Mouse (Mus musculus) limb, embryonic 12.5 days (tissue): Measurements from ENCODE around the gene Frem1. TPM values are rescaled to one million over a fixed set of nuclear protein-coding genes. Genes with fewer than 3 reads are reported as not detected.

Experiments used
- ATAC-seq: fragments of 200-750 bp; cut with Nextera tagmentation; 2 replicates; pipeline ENCODE4 v1.8.0; 2017; ENCODE audit warnings: low read depth, moderate TSS enrichment; ENCODE audit not compliant: insufficient number of reproducible peaks, insufficient read depth, low FRiP score, low TSS enrichment
- H3K27ac ChIP-seq: fragments of 300-500 bp; sonication (generic); 2 replicates; pipeline ENCODE4 v1.5.1; 2016; ENCODE audit warnings: mild to moderate bottlenecking, moderate library complexity
- H3K27me3 ChIP-seq: fragments of 300-500 bp; sonication (generic); 2 replicates; pipeline ENCODE4 v1.6.1; 2016; ENCODE audit warnings: mild to moderate bottlenecking, moderate library complexity
- H3K36me3 ChIP-seq: fragments of 300-500 bp; sonication (generic); 2 replicates; pipeline ENCODE4 v1.6.1; 2016; ENCODE audit warnings: mild to moderate bottlenecking, moderate library complexity
- H3K4me1 ChIP-seq: fragments of 300-500 bp; sonication (generic); replicated peaks from 2 replicates; pipeline ENCODE4 v1.6.1; 2016
- H3K4me2 ChIP-seq: fragments of 300-500 bp; sonication (generic); 2 replicates; pipeline ENCODE4 v1.6.1; 2016; ENCODE audit warnings: mild to moderate bottlenecking, moderate library complexity
- H3K4me3 ChIP-seq: fragments of 300-500 bp; sonication (generic); replicated peaks from 2 replicates; pipeline ENCODE4 v1.5.1; 2016; ENCODE audit warnings: mild to moderate bottlenecking
- H3K9ac ChIP-seq: fragments of 300-500 bp; sonication (generic); replicated peaks from 2 replicates; pipeline ENCODE4 v1.6.1; 2016; ENCODE audit warnings: mild to moderate bottlenecking, moderate library complexity
- H3K9me3 ChIP-seq: fragments of 300-500 bp; sonication (generic); 2 replicates; pipeline ENCODE4 v1.6.1; 2016; ENCODE audit warnings: mild to moderate bottlenecking, moderate library complexity
- whole genome bisulfite sequencing: fragments of 180-500 bp; shearing (Covaris S2); methylation state at CpG from one replicate; pipeline ENCODE4 v1.1.7; 2016; 5-methylcytosine and 5-hydroxymethylcytosine counted together
- polyA plus RNA-seq: library from polyadenylated mRNA; unstranded; fragments of >200 nt; fragmentation: Nextera tagmentation; extraction: Ambion mirVana; gene quantifications from 2 replicates; pipeline ENCODE4 v1.2.1, GENCODE M21; 2016

Gene Frem1
- polyA plus RNA-seq, 1 experiment from 2014 or later, result 8.9 TPM

- Histone ChIP-seq H3K9ac (no peak overlapping the region), H3K4me3 (no peak overlapping the region), H3K4me2 (peak overlapping the region; percentile 30), H3K9me3 (no peaks in the 10 kb centered on the region), H3K36me3 (no peaks in the 10 kb centered on the region), H3K27ac (peak overlapping the region; percentile 71), H3K27me3 (no peaks in the 10 kb centered on the region), H3K4me1 (peaks cover 25% of the 10 kb centered on the region)
- 0 out of 2 replicates have a peak, but pooled peaks have one; percentile 47 for ATAC-seq
- 20% methylated on average over 15 of the region's 15 CpGs for WGBS
Measured at GRCm38 (mm10) chr4:83020759-83021555, 31.2 kb downstream of the Frem1 start.

GRCm38 (mm10) chr4:83018111-83019105 lies 33.7 kb downstream of the Frem1 start:
- Histone ChIP-seq H3K4me3 (no peak overlapping the region), H3K9ac (no peak overlapping the region), H3K9me3 (no peaks in the 10 kb centered on the region), H3K4me1 (peaks cover 25% of the 10 kb centered on the region), H3K27ac (no peak overlapping the region), H3K27me3 (no peaks in the 10 kb centered on the region), H3K4me2 (no peak overlapping the region), H3K36me3 (peaks cover 5% of the 10 kb centered on the region; the same call in 1 of the 2 replicates)
- ATAC-seq, result no peak
- WGBS, result 35% methylated on average over 8 of the region's 8 CpGs

- H3K27me3 ChIP-seq, result no peaks in the 10 kb centered on the region
- H3K4me2 ChIP-seq, result no peak overlapping the region
- H3K9ac ChIP-seq, result no peak overlapping the region
- peaks cover 4% of the 10 kb centered on the region; the same call in 1 of the 2 replicates for H3K4me1 ChIP-seq
- 78% methylated on average over 2 of the region's 2 CpGs for WGBS
- H3K9me3 ChIP-seq, result no peaks in the 10 kb centered on the region
- peaks cover 18% of the 10 kb centered on the region; the same call in 1 of the 2 replicates for H3K36me3 ChIP-seq
- H3K4me3 ChIP-seq, result no peak overlapping the region
- no peak for ATAC-seq
- no peak overlapping the region for H3K27ac ChIP-seq
Measured at GRCm38 (mm10) chr4:83014538-83014937, 37.6 kb downstream of the Frem1 start.

GRCm38 (mm10) chr4:83004086-83004485 lies 48.1 kb downstream of the Frem1 start:
- Histone ChIP-seq H3K4me1 (no peaks in the 10 kb centered on the region), H3K27ac (no peak overlapping the region), H3K4me3 (no peak overlapping the region), H3K9me3 (no peaks in the 10 kb centered on the region), H3K27me3 (no peaks in the 10 kb centered on the region), H3K4me2 (no peak overlapping the region), H3K36me3 (peaks cover 47% of the 10 kb centered on the region), H3K9ac (no peak overlapping the region)
- ATAC-seq, result no peak
- WGBS, result 83% methylated on average over 5 of the region's 5 CpGs

- Histone ChIP-seq H3K4me2 (no peak overlapping the region), H3K9ac (no peak overlapping the region), H3K36me3 (peaks cover 10% of the 10 kb centered on the region), H3K9me3 (no peaks in the 10 kb centered on the region), H3K4me1 (no peaks in the 10 kb centered on the region), H3K27me3 (no peaks in the 10 kb centered on the region), H3K27ac (no peak overlapping the region), H3K4me3 (no peak overlapping the region)
- WGBS, result 91% methylated on average over 3 of the region's 3 CpGs
- ATAC-seq, result no peak
Measured at GRCm38 (mm10) chr4:82992042-82992441, 60.1 kb downstream of the Frem1 start.

GRCm38 (mm10) chr4:82990973-82991695 lies 61.0 kb downstream of the Frem1 start:
- Histone ChIP-seq H3K4me1 (no peaks in the 10 kb centered on the region), H3K27me3 (no peaks in the 10 kb centered on the region), H3K9me3 (no peaks in the 10 kb centered on the region), H3K27ac (no peak overlapping the region), H3K4me2 (no peak overlapping the region), H3K9ac (no peak overlapping the region), H3K4me3 (no peak overlapping the region), H3K36me3 (peaks cover 11% of the 10 kb centered on the region)
- 87% methylated on average over 7 of the region's 7 CpGs for WGBS
- ATAC-seq, result no peak

GRCm38 (mm10) chr4:82972381-82972780 lies 79.8 kb downstream of the Frem1 start:
- 79% methylated on average over 4 of the region's 4 CpGs for WGBS
- no peak overlapping the region for H3K27ac ChIP-seq

GRCm38 (mm10) chr4:82970901-82971648 lies 81.1 kb downstream of the Frem1 start:
- H3K9ac ChIP-seq, result no peak overlapping the region
- H3K4me1 ChIP-seq, result no peaks in the 10 kb centered on the region
- no peak overlapping the region for H3K4me2 ChIP-seq
- ATAC-seq, result no peak
- no peaks in the 10 kb centered on the region for H3K27me3 ChIP-seq
- peaks cover 14% of the 10 kb centered on the region; the same call in 1 of the 2 replicates for H3K36me3 ChIP-seq
- H3K4me3 ChIP-seq, result no peak overlapping the region
- no peaks in the 10 kb centered on the region for H3K9me3 ChIP-seq
- WGBS, result 84% methylated on average over 12 of the region's 12 CpGs
- no peak overlapping the region for H3K27ac ChIP-seq

More at GRCm38 (mm10) chr4:82972381-82972780, 79.8 kb downstream of the Frem1 start:
- Histone ChIP-seq H3K9ac (no peak overlapping the region), H3K9me3 (no peaks in the 10 kb centered on the region), H3K4me2 (no peak overlapping the region), H3K4me1 (no peaks in the 10 kb centered on the region), H3K4me3 (no peak overlapping the region), H3K36me3 (peaks cover 6% of the 10 kb centered on the region; the same call in 1 of the 2 replicates), H3K27me3 (no peaks in the 10 kb centered on the region)
- no peak for ATAC-seq

GRCm38 (mm10) chr4:82961024-82961423 lies 91.1 kb downstream of the Frem1 start:
- WGBS, result 84% methylated on average over 1 of the region's 1 CpGs
- no peaks in the 10 kb centered on the region for H3K9me3 ChIP-seq

GRCm38 (mm10) chr4:82957827-82958538 lies 94.2 kb downstream of the Frem1 start:
- 79% methylated on average over 14 of the region's 14 CpGs for WGBS
- Histone ChIP-seq H3K36me3 (peaks cover 37% of the 10 kb centered on the region), H3K27ac (no peak overlapping the region), H3K4me3 (no peak overlapping the region), H3K4me1 (no peaks in the 10 kb centered on the region), H3K4me2 (no peak overlapping the region), H3K9ac (no peak overlapping the region), H3K27me3 (no peaks in the 10 kb centered on the region), H3K9me3 (no peaks in the 10 kb centered on the region)
- ATAC-seq, result no peak

More at GRCm38 (mm10) chr4:82961024-82961423, 91.1 kb downstream of the Frem1 start:
- Histone ChIP-seq H3K4me3 (no peak overlapping the region), H3K27ac (no peak overlapping the region), H3K4me1 (no peaks in the 10 kb centered on the region), H3K4me2 (no peak overlapping the region), H3K27me3 (no peaks in the 10 kb centered on the region), H3K9ac (no peak overlapping the region), H3K36me3 (peaks cover 35% of the 10 kb centered on the region)
- no peak for ATAC-seq
